Mouse (Mus musculus) yolk sac, embryonic 10.5 days (tissue): ENCODE data around the gene Lamc3.
"Not testable (repeated sequence)": the region's sequence is repeated elsewhere in the genome, so short reads cannot be mapped to it uniquely, and the experiment has no call there.

Experiments used
- DNase-seq: peaks from one replicate; pipeline ENCODE4 v3.0.0-alpha.2; 2017; ENCODE audit warnings: low spot score

Lamc3 gene

DNA sequence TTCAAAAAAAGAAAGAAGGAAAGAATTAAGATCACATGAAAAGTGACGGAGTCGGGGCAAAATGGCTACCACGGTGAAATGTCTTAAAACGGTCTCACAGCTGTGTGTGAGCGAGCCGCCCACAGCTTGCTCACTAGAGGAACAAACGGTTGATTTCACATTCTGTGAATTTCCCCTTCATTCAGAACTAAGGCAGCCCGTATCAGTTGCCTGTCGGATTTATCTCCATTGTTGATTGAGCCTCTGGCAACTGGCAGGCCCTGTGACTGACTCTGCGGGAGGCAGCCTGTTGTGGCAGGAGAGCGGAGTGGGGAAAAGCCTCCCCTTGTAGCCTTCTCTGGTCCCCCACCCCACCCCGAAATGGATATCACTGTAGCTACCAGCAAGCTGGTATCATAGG lies 10.6 kb upstream of the Lamc3 start:
- no peak for DNase-seq

DNA sequence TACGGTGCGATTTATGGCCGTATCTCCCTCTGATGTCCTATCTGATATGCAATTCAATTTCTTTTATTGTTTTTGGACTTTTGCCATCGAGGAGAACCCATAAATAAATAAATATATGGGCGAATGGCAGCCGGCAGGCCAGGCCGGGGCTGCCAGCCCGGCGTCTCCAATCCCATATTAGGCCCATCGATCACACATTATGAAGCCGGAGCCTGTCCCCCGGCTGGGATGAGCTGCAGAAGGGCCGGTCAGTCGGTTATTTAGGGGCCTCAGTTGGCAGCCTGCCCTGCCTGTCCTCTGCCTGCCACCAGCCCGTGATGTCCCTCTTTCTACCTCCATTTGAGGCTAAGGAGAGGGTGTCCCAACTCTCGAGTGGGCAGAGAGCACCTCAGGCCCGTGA lies 8.5 kb upstream of the Lamc3 start:
- no peak for DNase-seq

- DNase-seq: no peak
Measured at GRCm38 (mm10) chr2:31880868-31881267, 6.2 kb upstream of the Lamc3 start.

GRCm38 (mm10) chr2:31883061-31883460 lies 4.0 kb upstream of the Lamc3 start:
- DNase-seq: no peak

DNA sequence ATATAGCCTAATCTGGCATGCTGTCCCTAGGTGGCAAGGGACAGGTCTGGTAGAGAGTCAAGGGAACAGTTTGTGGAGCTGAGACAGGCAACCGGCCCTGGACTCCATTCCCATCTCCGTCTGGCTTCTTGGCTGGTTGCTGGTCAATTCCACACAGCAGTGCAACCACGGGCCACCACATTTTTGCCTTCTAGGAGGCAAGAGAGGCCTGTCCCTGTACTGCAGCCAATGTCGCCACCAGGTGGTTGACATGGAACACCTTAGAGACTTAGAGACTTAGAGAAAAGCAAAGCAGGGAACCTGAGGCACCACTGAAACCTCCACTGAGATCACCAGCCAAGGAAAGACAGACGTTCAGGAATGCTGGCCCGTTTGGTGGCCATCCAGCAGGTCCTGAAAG lies 2.3 kb upstream of the Lamc3 start:
- DNase-seq: no peak

DNA sequence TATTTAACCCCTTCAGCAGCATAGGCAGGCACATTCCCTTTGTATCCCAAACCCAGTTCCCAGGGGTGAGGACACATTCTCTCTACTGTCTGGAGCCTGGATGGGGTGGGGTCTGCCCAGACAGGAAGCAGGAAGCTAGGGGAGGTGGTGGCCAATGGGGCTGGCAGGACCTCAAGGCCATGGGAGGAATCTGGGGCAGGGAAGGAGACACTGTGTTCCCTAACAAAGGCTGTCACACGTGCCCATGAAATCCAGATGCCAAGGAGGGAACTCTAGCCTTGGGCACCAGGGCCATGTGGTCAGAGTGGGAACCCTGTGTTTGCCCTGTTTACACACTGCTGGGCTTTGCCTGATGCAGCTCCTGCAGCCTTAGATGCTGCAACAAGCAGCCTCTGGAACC lies 1.8 kb downstream of the Lamc3 start:
- DNase-seq: no peak

DNA sequence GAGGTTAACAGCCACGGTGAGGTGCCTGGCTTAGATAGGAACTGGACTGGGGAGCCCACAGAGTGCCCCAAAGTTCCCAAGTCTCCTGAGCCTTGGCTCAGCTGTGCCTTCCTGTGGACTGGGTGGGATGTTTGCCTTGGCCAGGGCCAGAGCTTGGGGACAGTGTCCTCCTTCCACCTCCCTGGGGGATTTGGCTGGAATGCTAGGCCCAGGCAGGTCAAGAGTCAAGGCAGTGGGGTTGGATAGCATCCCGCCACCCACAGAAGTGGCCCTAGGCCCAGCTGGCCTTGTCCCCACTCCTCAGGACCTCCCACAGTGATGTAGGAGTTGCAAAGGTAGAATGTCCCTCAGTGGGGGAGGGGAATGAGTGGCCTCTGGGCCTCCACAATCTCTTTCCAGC lies 4.1 kb downstream of the Lamc3 start:
- DNase-seq: no peak

DNA sequence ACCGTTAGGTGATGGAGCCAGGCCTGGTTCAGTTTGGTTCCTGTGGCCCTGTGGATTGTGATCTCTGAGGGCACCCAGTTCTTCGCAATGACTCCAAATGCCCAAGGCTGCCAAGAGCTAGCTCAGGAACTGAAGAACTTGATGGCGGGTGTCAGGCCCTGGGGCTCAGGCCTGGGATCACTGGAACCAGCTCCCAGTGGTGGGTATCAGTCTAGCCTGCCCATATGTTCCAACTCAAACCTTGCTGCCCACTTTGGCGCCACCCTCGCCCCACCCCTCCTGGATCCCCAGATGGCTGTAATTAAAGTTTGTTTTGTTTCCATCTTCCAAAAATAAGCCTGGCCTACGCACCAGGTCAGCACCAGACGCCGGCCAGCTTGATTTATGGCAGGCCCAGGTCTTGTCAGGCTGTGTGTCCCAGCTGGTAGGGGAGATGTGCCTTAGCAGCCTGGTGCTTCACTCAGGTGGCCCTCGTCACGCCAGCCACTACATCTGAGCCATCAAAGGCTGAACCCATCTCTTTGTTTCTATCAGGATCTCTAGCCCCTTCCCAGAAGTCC lies 6.1 kb downstream of the Lamc3 start:
- no peak for DNase-seq

DNA sequence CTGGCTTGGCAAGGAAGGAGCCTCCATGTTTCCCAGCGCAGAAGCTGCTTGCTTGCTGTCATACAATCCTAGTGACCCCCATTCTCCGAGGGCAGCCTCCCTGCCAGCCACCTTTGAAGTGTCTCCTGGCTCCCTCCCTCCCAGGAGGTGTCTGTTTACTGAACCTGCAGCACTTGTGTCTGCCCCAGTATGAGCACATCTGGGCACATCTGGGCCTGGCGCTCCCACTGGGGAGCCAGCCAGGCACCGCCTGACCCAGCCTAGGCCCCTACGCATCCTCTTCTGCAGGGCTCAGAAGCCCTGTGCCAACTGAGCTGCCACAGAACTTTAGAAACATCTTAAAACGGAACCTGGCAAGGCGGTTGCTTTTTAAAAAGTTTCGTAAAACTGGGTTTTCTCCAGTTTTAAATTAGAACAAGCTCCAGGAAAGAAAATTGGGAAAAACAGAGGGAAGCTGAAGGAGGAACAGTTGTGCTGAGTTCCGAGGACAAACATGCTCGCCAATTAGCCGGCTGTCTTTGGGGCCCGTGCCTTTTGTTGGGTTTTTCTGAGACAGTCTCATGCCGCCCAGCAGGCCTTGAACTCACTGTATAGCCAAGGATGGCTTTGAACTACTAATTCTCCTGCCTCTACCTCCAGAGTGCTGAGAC lies 7.3 kb downstream of the Lamc3 start:
- no peak for DNase-seq

- no peak for DNase-seq
Measured at GRCm38 (mm10) chr2:31900932-31901331, 13.8 kb downstream of the Lamc3 start.

DNA sequence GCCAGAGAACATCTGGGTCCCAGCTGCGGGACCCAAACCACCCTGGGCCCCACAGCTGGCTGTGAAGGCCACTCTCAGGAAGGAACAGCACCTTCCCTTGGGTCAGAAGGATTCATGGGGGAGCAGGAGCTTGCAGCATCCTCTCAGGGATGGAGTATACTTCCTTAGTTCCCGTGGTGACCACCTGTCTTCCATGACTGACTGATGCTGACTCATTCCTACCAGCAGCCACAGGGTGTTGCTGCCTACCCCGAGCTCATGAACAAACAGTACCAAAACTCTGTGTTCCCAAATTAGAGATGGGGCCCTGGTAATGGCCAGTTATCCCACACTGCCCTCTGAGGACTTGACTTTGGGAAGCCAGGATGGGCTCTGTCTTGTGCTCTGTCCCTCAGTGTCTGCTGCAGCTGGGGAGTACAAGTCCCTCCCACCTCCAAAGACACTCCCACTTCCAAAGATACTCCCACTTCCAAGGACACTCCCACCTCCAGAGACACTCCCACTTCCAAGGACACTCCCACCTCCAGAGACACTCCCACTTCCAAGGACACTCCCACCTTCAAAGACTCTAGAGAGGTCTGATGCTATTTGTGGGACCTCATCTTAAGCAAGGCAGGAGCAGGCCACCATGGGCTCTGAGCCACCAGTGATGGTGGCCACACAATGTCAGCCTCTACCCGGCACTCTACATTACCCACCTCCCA lies 14.7 kb downstream of the Lamc3 start:
- no peak for DNase-seq

DNA sequence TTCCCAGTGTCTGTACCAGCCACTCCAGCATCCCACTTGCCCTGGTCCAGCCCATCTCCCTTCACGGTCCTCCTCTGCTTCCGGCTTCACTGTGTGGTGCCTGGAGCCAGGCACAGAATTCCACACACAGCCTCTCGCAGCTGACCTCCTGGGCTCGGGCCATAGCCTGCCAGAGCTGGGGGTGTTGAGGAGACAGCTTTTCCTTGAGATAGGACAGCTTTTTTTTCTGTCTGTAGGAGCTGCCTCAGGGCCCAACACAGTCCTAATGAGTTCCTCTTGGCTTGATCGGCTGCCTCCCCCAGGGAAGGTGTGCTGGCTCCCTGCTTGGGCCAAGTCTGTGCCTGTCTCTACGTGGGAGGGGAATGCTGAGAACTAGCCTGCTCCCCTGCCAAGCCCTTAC lies 17.0 kb downstream of the Lamc3 start:
- DNase-seq: peak; percentile 38

DNA sequence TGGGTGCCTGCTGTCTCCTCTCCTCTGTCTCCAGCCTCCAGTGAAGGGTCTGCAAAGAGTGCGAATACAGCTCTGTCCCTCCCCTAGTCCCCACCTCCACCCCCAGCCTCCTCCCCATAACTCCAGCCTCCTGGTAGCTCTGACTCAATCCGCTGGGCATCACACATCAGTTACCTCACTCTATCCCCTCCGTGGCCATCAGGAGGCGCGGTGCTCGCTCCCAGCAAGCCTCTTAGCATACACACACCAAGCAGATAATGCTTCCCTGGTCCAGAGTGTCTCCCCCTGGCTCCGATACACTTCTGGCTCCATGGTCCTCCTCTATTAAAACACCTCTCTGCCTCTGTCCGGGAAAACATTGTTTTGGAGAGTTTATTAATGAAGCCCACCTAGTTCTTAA lies 17.5 kb downstream of the Lamc3 start:
- peak; percentile 26 for DNase-seq

DNA sequence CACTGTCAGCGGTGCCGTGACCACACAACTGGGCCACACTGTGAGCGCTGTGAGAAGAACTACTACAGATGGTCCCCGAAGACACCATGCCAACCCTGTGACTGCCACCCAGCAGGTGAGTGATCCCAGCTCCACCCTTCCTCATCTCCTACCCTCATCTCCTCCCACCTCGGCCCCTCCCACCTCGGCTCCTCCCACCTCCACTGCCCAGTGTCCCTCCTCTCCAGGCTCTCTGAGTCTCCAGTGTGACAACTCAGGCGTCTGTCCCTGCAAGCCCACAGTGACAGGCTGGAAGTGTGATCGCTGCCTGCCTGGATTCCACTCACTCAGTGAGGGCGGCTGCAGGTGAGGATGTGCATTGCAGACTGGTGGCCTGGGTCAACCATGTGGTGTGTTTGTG lies 18.6 kb downstream of the Lamc3 start:
- DNase-seq: no peak

- DNase-seq: no peak
Measured at GRCm38 (mm10) chr2:31906407-31906806, 19.3 kb downstream of the Lamc3 start.

- no peak for DNase-seq
Measured at GRCm38 (mm10) chr2:31912575-31912974, 25.5 kb downstream of the Lamc3 start.

DNA sequence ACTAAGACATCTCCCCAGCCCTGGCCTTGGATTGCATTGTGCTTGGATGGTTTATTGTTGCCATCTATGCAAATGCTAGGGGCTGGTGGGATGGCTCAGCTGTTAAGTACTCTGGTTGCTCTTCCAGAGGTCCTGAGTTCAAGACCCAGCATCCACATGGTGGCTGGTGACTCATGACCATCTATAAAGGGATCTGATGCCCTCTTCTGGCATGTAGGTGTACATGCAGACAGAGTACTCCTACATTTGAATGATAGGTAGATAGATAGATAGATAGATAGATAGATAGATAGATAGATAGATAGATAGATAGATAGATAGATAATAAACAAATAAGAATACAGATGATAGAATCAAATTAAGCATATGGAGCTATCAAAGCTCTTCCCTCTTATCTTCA lies 27.1 kb downstream of the Lamc3 start:
- DNase-seq: not testable (repeated sequence)

- no peak for DNase-seq
Measured at GRCm38 (mm10) chr2:31915112-31915511, 28.0 kb downstream of the Lamc3 start.

DNA sequence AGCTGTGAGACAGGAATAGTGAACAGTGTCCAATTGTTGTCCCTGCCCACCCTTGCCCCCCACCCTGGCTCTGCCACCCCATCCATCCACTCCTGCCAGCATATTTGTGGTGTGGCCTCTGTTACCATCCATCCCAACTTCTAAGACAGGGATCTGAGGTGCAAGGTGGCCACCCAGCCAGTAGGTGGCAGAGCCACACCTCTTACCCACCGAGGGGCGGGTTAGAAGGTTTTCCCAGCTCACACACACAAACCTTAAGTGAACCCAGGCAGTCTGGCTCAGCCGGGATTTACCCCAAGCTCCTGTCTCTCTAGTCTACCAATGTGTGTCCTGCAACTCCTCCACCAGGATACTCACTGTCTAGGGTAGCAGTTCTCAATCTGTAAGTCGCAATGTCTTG lies 30.5 kb downstream of the Lamc3 start:
- DNase-seq: no peak

- no peak for DNase-seq
Measured at GRCm38 (mm10) chr2:31923645-31924044, 36.6 kb downstream of the Lamc3 start.

DNA sequence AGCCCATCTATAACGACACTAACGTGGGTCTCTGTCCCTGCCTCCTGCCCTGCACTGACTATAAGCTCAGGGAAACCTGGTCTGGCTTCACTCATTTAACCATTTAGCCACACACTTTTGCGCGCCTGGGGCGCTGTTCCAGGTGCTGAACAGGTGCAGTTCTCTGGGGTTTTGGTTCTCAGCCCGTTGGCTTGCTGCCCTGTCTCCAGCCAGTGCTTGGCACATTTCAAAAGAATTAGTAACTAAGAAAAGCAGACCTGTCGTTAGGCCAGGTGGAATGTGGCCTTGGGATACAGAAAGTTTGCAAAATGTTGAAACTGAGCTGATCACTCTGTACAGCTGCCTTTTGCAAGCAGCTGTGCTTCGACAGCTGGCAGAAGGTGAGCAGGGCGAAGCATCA lies 37.7 kb downstream of the Lamc3 start:
- DNase-seq: no peak

- no peak for DNase-seq
Measured at GRCm38 (mm10) chr2:31925936-31926335, 38.8 kb downstream of the Lamc3 start.

GRCm38 (mm10) chr2:31929664-31930063 lies 42.6 kb downstream of the Lamc3 start:
- no peak for DNase-seq

DNA sequence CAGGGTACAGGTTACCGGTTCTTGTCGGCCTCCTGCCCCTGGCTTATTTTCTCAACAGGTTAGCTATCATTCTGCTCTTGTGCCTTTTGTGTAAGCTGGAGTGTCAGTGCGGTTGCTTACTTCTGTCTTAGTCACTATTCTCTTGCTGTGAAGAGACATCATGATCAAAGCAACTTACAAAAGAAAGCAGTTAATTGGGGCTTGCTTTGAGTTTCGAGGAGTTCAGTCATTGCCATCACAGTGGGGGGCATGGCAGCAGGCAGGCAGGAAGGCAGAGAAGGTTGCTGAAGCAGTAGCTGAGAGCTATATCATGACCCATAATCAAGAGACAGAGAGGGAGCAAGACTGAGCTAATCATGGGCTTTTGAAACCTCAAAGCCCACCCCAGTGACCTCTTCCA lies 47.5 kb downstream of the Lamc3 start:
- no peak for DNase-seq
